Mouse (Mus musculus) erythroblast, embryonic 14.5 days (primary cell): ENCODE data around the gene Pfn1. TPM values are rescaled to one million over a fixed set of nuclear protein-coding genes. Genes with fewer than 3 reads are reported as not detected.

Source experiments
- H3K27me3 ChIP-seq: 2 replicates; pipeline ENCODE4 v1.6.1; 2012; ENCODE audit warnings: inconsistent platforms; ENCODE audit not compliant: control insufficient read depth
- H3K36me3 ChIP-seq: 2 replicates; pipeline ENCODE4 v1.6.1; 2012; ENCODE audit warnings: mild to moderate bottlenecking, inconsistent platforms; ENCODE audit not compliant: control insufficient read depth
- H3K4me1 ChIP-seq: 2 replicates; pipeline ENCODE4 v1.6.1; 2012; ENCODE audit warnings: inconsistent platforms; ENCODE audit not compliant: control insufficient read depth
- H3K4me3 ChIP-seq: replicated peaks from 2 replicates; pipeline ENCODE3; 2012; ENCODE audit warnings: moderate library complexity, mild to moderate bottlenecking, inconsistent platforms
- H3K9me3 ChIP-seq: 2 replicates; pipeline ENCODE4 v1.6.1; 2012; ENCODE audit warnings: low read length, inconsistent platforms, mixed read lengths; ENCODE audit not compliant: control insufficient read depth
- GATA1 ChIP-seq: IDR thresholded peaks from 2 replicates; pipeline ENCODE4 v1.6.1; 2012; ENCODE audit warnings: low read length, inconsistent platforms, mixed read lengths
- TAL1 ChIP-seq: IDR thresholded peaks from 3 replicates; pipeline ENCODE4 v1.6.1; 2012; ENCODE audit warnings: low read length, inconsistent platforms, mixed read lengths
- polyA plus RNA-seq: library from polyadenylated mRNA; stranded (reverse); fragments of >175 nt; gene quantifications from 2 replicates; pipeline ENCODE4 v1.2.3, GENCODE M21; 2012

Gene Pfn1
- polyA plus RNA-seq, 1 experiment: 308 TPM

GRCm38 (mm10) chr11:70652029-70652883 lies 2.2 kb downstream of the Pfn1 start:
- H3K9me3 ChIP-seq: no peaks in the 10 kb centered on the region
- peaks cover 54% of the 10 kb centered on the region for H3K36me3 ChIP-seq
- no peak for TF ChIP-seq TAL1
- TF ChIP-seq GATA1: no peak
- peaks cover 86% of the 10 kb centered on the region for H3K4me1 ChIP-seq
- peak overlapping the region; percentile 79 for H3K4me3 ChIP-seq
- peaks cover 16% of the 10 kb centered on the region for H3K27me3 ChIP-seq

GRCm38 (mm10) chr11:70651391-70651790 lies 3.1 kb downstream of the Pfn1 start:
- Histone ChIP-seq H3K4me3 (peak overlapping the region; percentile 31), H3K4me1 (peaks cover 82% of the 10 kb centered on the region), H3K9me3 (no peaks in the 10 kb centered on the region), H3K36me3 (peaks cover 54% of the 10 kb centered on the region), H3K27me3 (peaks cover 9% of the 10 kb centered on the region)
- TF ChIP-seq GATA1 (no peak), TAL1 (no peak)

- Histone ChIP-seq H3K9me3 (no peaks in the 10 kb centered on the region), H3K4me3 (peak overlapping the region; percentile 31), H3K36me3 (peaks cover 60% of the 10 kb centered on the region), H3K4me1 (peaks cover 82% of the 10 kb centered on the region), H3K27me3 (peaks cover under 1% of the 10 kb centered on the region; the same call in 1 of the 2 replicates)
- TF ChIP-seq GATA1 (no peak), TAL1 (no peak)
These were observed 3.9 kb downstream of the Pfn1 start for GRCm38 (mm10) chr11:70650322-70651175.

DNA sequence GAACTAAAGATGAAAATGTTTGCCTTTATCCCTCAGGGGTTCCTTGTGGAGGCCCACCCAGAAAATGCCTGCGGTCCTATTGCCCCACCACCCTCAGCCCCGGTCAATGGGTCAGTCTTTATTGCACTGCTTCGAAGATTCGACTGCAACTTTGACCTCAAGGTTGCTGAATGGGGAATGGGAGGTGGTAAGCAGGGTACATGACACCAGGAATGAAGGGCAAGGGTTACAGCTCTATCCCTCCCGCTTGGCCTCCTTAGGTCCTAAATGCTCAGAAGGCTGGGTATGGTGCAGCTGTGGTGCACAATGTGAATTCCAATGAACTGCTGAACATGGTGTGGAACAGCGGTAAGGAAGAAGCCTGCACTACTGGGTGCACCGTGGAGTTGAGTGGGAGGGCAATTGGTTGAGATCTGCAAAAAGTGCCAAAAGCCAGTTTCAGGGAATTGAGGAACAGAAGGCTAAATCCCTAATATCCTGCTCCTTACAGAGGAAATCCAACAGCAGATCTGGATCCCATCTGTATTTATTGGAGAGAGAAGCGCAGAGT lies 5.2 kb downstream of the Pfn1 start:
- Histone ChIP-seq H3K9me3 (no peaks in the 10 kb centered on the region), H3K4me1 (peaks cover 84% of the 10 kb centered on the region), H3K36me3 (peaks cover 72% of the 10 kb centered on the region), H3K4me3 (peak overlapping the region; percentile 74), H3K27me3 (no peaks in the 10 kb centered on the region)
- TF ChIP-seq TAL1 (no peak), GATA1 (no peak)

GRCm38 (mm10) chr11:70648512-70648911 lies 5.9 kb downstream of the Pfn1 start:
- TF ChIP-seq GATA1 (peak; percentile 52), TAL1 (no peak; the same call in 2 of the 3 replicates)
- H3K4me3 ChIP-seq: peak overlapping the region; percentile 74
- peaks cover 81% of the 10 kb centered on the region for H3K4me1 ChIP-seq
- no peaks in the 10 kb centered on the region for H3K27me3 ChIP-seq
- no peaks in the 10 kb centered on the region for H3K9me3 ChIP-seq
- peaks cover 75% of the 10 kb centered on the region for H3K36me3 ChIP-seq

GRCm38 (mm10) chr11:70647716-70648420 lies 6.6 kb downstream of the Pfn1 start:
- Histone ChIP-seq H3K9me3 (no peaks in the 10 kb centered on the region), H3K4me1 (peaks cover 75% of the 10 kb centered on the region), H3K4me3 (peak overlapping the region; percentile 74), H3K36me3 (peaks cover 73% of the 10 kb centered on the region), H3K27me3 (no peaks in the 10 kb centered on the region)
- TF ChIP-seq GATA1 (no peak), TAL1 (no peak)

DNA sequence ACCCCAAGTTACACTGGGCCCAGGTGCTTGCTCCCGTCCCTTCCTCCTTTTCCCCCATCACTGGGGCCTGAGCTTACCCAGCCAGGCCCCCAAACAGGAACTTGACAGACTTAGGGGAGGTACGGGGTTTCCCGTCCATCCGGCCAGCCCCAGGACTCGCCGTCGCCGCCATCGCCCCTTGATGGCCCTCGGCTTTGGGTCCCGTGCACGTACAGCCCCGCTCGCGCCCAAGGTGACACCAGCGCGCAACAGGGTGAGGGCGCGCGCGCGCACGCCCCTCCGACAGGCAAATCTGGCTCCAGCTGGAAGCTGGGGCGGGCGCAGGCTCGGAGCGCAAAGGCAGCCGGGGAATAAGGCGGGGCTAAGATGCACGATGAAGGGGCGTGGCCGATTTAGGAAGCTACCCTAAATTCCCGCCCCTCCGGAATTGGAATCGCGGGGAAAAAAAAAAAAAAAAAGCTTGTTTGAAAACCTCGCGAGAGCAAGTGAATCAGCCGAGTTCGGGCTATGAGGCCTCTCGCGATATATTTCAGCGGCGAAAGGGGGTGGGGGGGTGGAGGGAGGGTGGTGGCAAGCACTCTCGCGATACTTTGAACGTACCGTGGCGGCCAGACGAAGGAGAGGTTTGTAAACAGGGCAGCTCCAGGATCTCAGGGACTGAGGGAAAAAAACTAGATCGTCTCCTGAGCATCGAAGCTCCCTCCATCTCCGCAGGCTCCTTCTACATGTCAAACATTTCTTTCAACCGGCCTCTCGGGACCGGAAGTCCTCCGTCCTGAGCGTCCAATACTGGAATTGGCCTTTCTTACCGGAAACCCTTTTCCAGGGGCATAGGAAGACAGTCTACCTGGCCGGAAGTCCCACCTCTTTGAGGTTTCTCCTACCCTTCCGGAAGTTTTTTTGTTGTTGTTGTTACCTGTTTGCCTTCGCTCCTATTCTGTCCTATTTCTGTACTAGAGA lies 7.5 kb downstream of the Pfn1 start, which contains the start of the genes Rnf167 and Slc25a11:
TSS of gene Rnf167 (plus strand) at position 545 of the 960 bp plus-strand sequence.
TSS of gene Slc25a11 (minus strand) at position 789 of the 960 bp plus-strand sequence.
- no peaks in the 10 kb centered on the region for H3K27me3 ChIP-seq
- peaks cover 68% of the 10 kb centered on the region for H3K36me3 ChIP-seq
- no peak for TF ChIP-seq TAL1
- no peak for TF ChIP-seq GATA1
- peak within 1 kb of the TSS; percentile 74 for H3K4me3 ChIP-seq
- H3K4me1 ChIP-seq: peaks cover 68% of the 10 kb centered on the region
- H3K9me3 ChIP-seq: no peaks in the 10 kb centered on the region

GRCm38 (mm10) chr11:70646259-70646555 lies 8.2 kb downstream of the Pfn1 start:
- H3K4me1 ChIP-seq: peaks cover 64% of the 10 kb centered on the region
- no peaks in the 10 kb centered on the region for H3K9me3 ChIP-seq
- peak overlapping the region; percentile 74 for H3K4me3 ChIP-seq
- no peaks in the 10 kb centered on the region for H3K27me3 ChIP-seq
- peaks cover 60% of the 10 kb centered on the region for H3K36me3 ChIP-seq
- no peak for TF ChIP-seq GATA1
- TF ChIP-seq TAL1: no peak
